In the genomic region with DNA sequence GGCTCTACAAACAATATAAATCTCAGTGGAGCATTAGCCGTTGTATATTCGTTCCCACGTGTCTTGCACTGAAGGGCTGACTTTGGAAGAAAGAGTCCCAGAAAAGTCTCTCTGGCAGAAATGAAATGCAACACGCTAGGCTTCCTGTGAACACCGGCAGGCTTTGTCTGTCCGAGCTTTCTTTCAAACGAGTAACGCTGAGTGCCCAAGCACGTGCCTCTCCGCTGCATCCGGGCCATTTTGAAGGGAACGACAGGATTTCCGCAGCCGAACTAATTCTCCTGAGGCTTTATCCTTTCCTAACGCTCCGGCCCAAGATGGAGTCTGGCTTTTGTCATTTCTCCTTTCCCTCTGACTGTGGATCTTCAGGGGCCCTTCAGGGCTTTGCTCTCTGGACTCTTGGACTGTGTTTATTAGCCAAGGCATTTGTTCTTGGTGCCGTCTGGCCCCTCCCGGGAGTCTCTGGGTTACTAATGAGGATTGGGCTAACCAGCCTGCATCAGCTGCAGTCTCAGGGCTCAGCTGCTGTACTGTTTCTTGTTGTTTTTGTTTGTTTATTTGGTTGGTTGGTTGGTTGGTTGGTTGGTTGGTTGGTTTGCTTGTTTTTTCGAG, we compare ENCODE assay signal across 19 mouse cellular contexts. TPM values are rescaled to one million over a fixed set of nuclear protein-coding genes. Genes with fewer than 3 reads are reported as not detected.
A peak's percentile ranks its signal among the peaks of the same experiment; 100 is the strongest.
DNase-seq lines count a peak whose midpoint lies in the region; ATAC-seq and TF ChIP-seq lines count a peak whose summit lies in the region.
"Had no signal": no experiment of that assay in that cellular context is flagged by ENCODE, and none has a peak within 500 bp of the region (broad histone marks: within the 10 kb centered on the region; RNA-seq: fewer than 3 reads in every experiment).

No protein-coding gene starts in this region.

- H3K4me2 ChIP-seq in hindbrain, embryonic 16.5 days (ENCODE audit: low read length) = no peak overlapping the region
- H3K4me2 ChIP-seq in midbrain, embryonic 13.5 days (replicated peaks) = no peak overlapping the region
- H3K4me2 ChIP-seq: limb, embryonic 15.5 days had no signal

- no peaks in the 10 kb centered on the region for H3K27me3 ChIP-seq in hindbrain, embryonic 10.5 days (ENCODE audit: insufficient read depth, poor library complexity, severe bottlenecking)
- H3K27me3 ChIP-seq in hindbrain, embryonic 16.5 days (replicated peaks; ENCODE audit: control insufficient read depth, insufficient read depth, low read length) = no peaks in the 10 kb centered on the region
- H3K27me3 ChIP-seq in E14TG2a.4 (ENCODE audit: insufficient read depth, low read length) = no peaks in the 10 kb centered on the region
- no peaks in the 10 kb centered on the region for H3K27me3 ChIP-seq in embryonic facial prominence, embryonic 10.5 days (replicated peaks; ENCODE audit: low read depth, poor library complexity, severe bottlenecking)
- no peaks in the 10 kb centered on the region for H3K27me3 ChIP-seq in midbrain, embryonic 13.5 days
- H3K27me3 ChIP-seq: limb, embryonic 15.5 days; Patski had no signal

- WGBS in hindbrain, embryonic 10.5 days = 77% methylated on average over 19 of the region's 19 CpGs
- WGBS in hindbrain, embryonic 16.5 days = 58% methylated on average over 19 of the region's 19 CpGs
- whole genome bisulfite sequencing in embryonic facial prominence, embryonic 10.5 days = 84% methylated on average over 19 of the region's 19 CpGs
- 44% methylated on average over 19 of the region's 19 CpGs for WGBS in midbrain, embryonic 13.5 days

- no peaks in the 10 kb centered on the region for H3K9me3 ChIP-seq in hindbrain, embryonic 10.5 days
- no peaks in the 10 kb centered on the region for H3K9me3 ChIP-seq in hindbrain, embryonic 16.5 days (ENCODE audit: control insufficient read depth, low read length)
- no peaks in the 10 kb centered on the region for H3K9me3 ChIP-seq in E14TG2a.4 (ENCODE audit: low read length)
- H3K9me3 ChIP-seq in embryonic facial prominence, embryonic 10.5 days = no peaks in the 10 kb centered on the region
- no peaks in the 10 kb centered on the region for H3K9me3 ChIP-seq in midbrain, embryonic 13.5 days
- H3K9me3 ChIP-seq: limb, embryonic 15.5 days; megakaryocyte, embryonic 14.5 days had no signal

- DNase-seq in hindbrain, embryonic 10.5 days (ENCODE audit: low spot score) = no peak
- DNase-seq in embryonic facial prominence, embryonic 10.5 days (ENCODE audit: low spot score) = no peak
- DNase-seq in right cerebral cortex, postnatal 36 days (ENCODE audit: low spot score in 2 of 2) = no peak
- DNase-seq in urinary bladder, adult 18-20 months (ENCODE audit: low spot score in 2 of 2) = no peak
- DNase-seq: B cell, adult 2 months; heart, postnatal 4 days; kidney, adult 2 months; lung, postnatal 10 days; thymus, postnatal 25 days had no signal

- no peaks in the 10 kb centered on the region for H3K36me3 ChIP-seq in hindbrain, embryonic 10.5 days
- H3K36me3 ChIP-seq in hindbrain, embryonic 16.5 days (ENCODE audit: control insufficient read depth, insufficient read depth, low read length) = no peaks in the 10 kb centered on the region
- H3K36me3 ChIP-seq in E14TG2a.4 (ENCODE audit: insufficient read depth, low read length) = no peaks in the 10 kb centered on the region
- no peaks in the 10 kb centered on the region for H3K36me3 ChIP-seq in embryonic facial prominence, embryonic 10.5 days (replicated peaks)
- H3K36me3 ChIP-seq in midbrain, embryonic 13.5 days = no peaks in the 10 kb centered on the region
- H3K36me3 ChIP-seq: limb, embryonic 15.5 days had no signal

- no peak for TF ChIP-seq CTCF in E14TG2a.4 (conservative IDR thresholded peaks at IDR 0.05; ENCODE audit: low read length)

- H3K4me3 ChIP-seq in hindbrain, embryonic 10.5 days = no peak overlapping the region
- H3K4me3 ChIP-seq in hindbrain, embryonic 16.5 days (ENCODE audit: low read length) = no peak overlapping the region
- H3K4me3 ChIP-seq in E14TG2a.4 (replicated peaks; ENCODE audit: low read length) = peak overlapping the region; percentile 27; the same call in 1 of the 2 replicates
- H3K4me3 ChIP-seq in embryonic facial prominence, embryonic 10.5 days = no peak overlapping the region
- H3K4me3 ChIP-seq in midbrain, embryonic 13.5 days (replicated peaks) = no peak overlapping the region
- H3K4me3 ChIP-seq: limb, embryonic 15.5 days; megakaryocyte, embryonic 14.5 days; myocyte had no signal

- H3K27ac ChIP-seq in hindbrain, embryonic 10.5 days = peak overlapping the region; percentile 36
- no peak overlapping the region for H3K27ac ChIP-seq in hindbrain, embryonic 16.5 days (ENCODE audit: low read depth, low read length)
- H3K27ac ChIP-seq in embryonic facial prominence, embryonic 10.5 days (replicated peaks) = peak overlapping the region; percentile 60; the same call in 1 of the 2 replicates
- no peak overlapping the region for H3K27ac ChIP-seq in midbrain, embryonic 13.5 days
- H3K27ac ChIP-seq: limb, embryonic 15.5 days had no signal

- H3K4me1 ChIP-seq in hindbrain, embryonic 10.5 days (replicated peaks) = peaks cover 19% of the 10 kb centered on the region
- no peaks in the 10 kb centered on the region for H3K4me1 ChIP-seq in hindbrain, embryonic 16.5 days (ENCODE audit: control insufficient read depth, insufficient read depth, low read depth, low read length)
- H3K4me1 ChIP-seq in E14TG2a.4 (replicated peaks; ENCODE audit: low read depth, low read length) = peaks cover 30% of the 10 kb centered on the region
- peaks cover 24% of the 10 kb centered on the region for H3K4me1 ChIP-seq in embryonic facial prominence, embryonic 10.5 days
- 0 out of 2 replicates have a peak, but pooled peaks cover 10% of the 10 kb centered on the region for H3K4me1 ChIP-seq in midbrain, embryonic 13.5 days (replicated peaks)

- H3K9ac ChIP-seq in hindbrain, embryonic 16.5 days (ENCODE audit: low read depth, low read length) = no peak overlapping the region
- H3K9ac ChIP-seq in midbrain, embryonic 13.5 days (replicated peaks) = no peak overlapping the region
- H3K9ac ChIP-seq: limb, embryonic 15.5 days had no signal

- ATAC-seq in hindbrain, embryonic 16.5 days = no peak
- ATAC-seq in midbrain, embryonic 13.5 days = peak; percentile 37; the same call in 1 of the 2 replicates
- ATAC-seq: forebrain, embryonic 16.5 days; Patski had no signal

RNA-seq across cellular contexts. Expression of a gene that starts 24.6 kb away (rescaled TPM):
- polyA plus RNA-seq in hindbrain, embryonic 10.5 days (2016; fragmentation: Nextera tagmentation; extraction: Ambion mirVana) = 9.0 TPM in 2 replicates
- 11.3 and 11.5 TPM in 2 replicates for polyA plus RNA-seq in hindbrain, embryonic 16.5 days (2015; fragmentation: Nextera tagmentation; extraction: Ambion mirVana)
- polyA plus RNA-seq in embryonic facial prominence, embryonic 10.5 days (2016; fragmentation: Nextera tagmentation; extraction: Ambion mirVana) = 1.2 and 3.6 TPM in 2 replicates
- 7.2 and 8.8 TPM in 2 replicates for polyA plus RNA-seq in midbrain, embryonic 13.5 days (2015; fragmentation: Nextera tagmentation; extraction: Ambion mirVana)
- polyA plus RNA-seq: heart, embryonic 14.5 days; liver, embryonic 16.5 days; myocyte had no signal

RNA-seq across cellular contexts. Expression of a gene that starts 58.4 kb away (rescaled TPM):
- polyA plus RNA-seq in hindbrain, embryonic 10.5 days (2016; fragmentation: Nextera tagmentation; extraction: Ambion mirVana) = 14.4 and 16.1 TPM in 2 replicates
- 1.9 and 2.7 TPM in 2 replicates for polyA plus RNA-seq in hindbrain, embryonic 16.5 days (2015; fragmentation: Nextera tagmentation; extraction: Ambion mirVana)
- 12.7 and 14.4 TPM in 2 replicates for polyA plus RNA-seq in embryonic facial prominence, embryonic 10.5 days (2016; fragmentation: Nextera tagmentation; extraction: Ambion mirVana)
- polyA plus RNA-seq in midbrain, embryonic 13.5 days (2015; fragmentation: Nextera tagmentation; extraction: Ambion mirVana) = 2.7 and 4.0 TPM in 2 replicates

Comparison
In these comparisons a context has a peak if more than half of its experiments do, and no peak if none do; other contexts are left out.
1. H3K27ac ChIP-seq: peak in hindbrain, embryonic 10.5 days (single experiment) and embryonic facial prominence, embryonic 10.5 days (single experiment); none in hindbrain, embryonic 16.5 days (single experiment) and midbrain, embryonic 13.5 days (single experiment).